Mouse (Mus musculus) gastrocnemius, postnatal 4 days (tissue): Measurements from ENCODE around the gene Il11. TPM values are rescaled to one million over a fixed set of nuclear protein-coding genes. Genes with fewer than 3 reads are reported as not detected.
"Not testable (repeated sequence)": the region's sequence is repeated elsewhere in the genome, so short reads cannot be mapped to it uniquely, and the experiment has no call there.

ENCODE experiments used
- DNase-seq, 2 experiments: peaks; one replicate each; pipeline ENCODE4 v3.0.0; 2021 to 2022; ENCODE audit warnings: low spot score in 2 of 2, mixed read lengths in 2 of 2
- long read RNA-seq, 2 experiments: library from polyadenylated mRNA; stranded (forward); transcript quantifications; one replicate each; pipeline ENCODE4 v2.0.0; 2021
- total RNA-seq, 2 experiments: library from RNA; stranded (reverse); gene quantifications; 2 replicates each; pipeline ENCODE4 v1.2.3; 2021

The Il11 gene
- under 1 TPM; 0.18 to 0.29 TPM for total RNA-seq
- long read RNA-seq, experiment 1: 0 reads
- long read RNA-seq, experiment 2: 0 reads

DNA sequence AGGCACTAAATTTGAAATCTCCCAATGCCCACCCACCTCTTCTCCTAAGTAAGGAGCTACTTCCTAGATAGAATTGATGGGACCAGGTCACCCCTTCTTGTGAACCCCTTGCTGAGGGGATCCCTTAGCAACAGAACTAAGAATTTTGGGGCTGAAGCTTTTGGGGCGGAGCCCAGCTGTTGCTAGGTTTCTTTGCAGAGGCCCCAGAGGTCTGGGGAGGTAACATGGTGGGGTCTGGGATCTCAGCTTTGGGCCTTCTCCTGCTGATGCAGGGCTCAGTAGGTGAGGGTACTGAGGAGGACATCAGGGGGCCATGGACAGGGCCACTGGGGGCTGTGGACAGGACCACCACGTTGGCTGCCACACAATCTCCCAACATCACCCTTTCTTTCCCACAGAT lies at the start of gene Il11, which contains the start of gene Tmem190:
TSS of gene Il11 (minus strand) at position 101 of the 400 bp plus-strand sequence.
TSS of gene Tmem190 (plus strand) at position 179 of the 400 bp plus-strand sequence.
- DNase-seq: no peak

DNA sequence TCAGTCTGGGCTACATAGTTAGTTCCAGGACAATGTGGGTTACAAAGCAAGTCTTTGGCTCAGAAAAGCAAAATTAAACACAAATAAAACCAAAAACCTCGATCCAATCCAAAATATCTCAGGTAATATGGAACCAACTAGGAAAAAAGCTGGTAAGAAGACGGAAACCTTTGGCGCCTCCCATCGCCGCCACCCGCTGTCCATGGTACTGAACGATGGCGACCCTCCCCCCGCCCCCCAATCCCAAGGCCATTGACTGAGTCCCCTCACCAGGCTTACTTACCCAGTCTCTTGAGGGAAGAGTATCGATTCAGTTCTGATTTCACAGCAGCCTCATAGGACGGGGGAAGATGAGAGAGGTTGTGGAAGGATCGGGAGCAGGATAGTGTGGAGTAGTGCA lies 47.8 kb upstream of the Il11 start:
- no peak for DNase-seq

DNA sequence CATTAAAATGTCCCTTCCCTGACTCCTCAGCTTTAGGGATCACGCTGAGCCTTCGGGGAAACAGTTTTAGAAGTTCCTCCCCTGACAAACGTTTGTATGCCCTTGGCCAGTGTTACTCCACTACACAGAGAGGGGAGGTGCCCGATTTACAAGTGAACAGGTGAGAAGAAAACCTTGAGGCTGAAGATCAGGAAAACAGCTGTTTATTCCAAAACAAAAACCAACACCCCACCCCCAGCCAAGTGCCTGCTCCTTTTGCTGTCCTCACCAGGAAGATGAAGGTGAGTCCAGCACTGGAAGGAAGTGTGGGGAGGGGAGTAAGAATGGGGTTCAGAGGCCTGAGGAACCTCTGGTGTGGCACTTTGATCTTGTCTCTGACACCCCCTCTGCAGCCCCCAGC lies 42.7 kb upstream of the Il11 start:
- DNase-seq: no peak

DNA sequence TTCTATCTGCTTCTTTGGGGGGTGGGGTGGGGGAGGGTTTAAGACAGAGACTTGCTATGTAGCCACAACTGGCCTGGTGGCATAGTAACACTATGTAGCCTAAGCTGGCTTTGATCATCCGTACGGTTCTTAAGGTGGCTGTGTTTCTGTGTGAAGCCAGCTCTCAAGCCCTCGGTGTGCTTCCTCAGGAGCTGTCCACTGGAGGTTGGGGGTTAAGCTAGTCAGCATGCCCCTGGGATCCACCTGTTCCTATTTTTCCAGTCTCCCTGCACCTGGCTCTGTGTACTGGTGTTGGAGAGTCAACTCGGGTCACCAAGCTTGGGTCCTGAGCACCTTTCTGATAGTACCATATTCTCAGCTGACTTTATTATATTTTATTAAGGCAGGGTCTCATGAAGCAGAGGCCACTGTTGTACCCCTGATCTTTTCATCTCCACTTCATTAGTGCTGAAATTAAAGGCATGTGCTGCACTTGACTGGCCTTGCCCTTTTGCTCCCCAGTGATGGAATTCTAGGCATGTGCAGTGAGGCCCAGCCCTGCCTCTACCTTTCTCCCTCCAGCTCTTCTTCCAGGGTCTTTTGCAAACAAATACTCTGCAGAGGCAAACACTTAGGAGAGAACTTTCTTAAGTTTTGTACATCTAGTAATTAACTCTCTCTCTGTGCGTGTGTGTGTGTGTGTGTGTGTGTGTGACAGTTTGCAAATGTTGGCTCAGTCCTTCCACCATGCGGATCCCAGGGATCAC lies 39.7 kb upstream of the Il11 start:
- DNase-seq: no peak

DNA sequence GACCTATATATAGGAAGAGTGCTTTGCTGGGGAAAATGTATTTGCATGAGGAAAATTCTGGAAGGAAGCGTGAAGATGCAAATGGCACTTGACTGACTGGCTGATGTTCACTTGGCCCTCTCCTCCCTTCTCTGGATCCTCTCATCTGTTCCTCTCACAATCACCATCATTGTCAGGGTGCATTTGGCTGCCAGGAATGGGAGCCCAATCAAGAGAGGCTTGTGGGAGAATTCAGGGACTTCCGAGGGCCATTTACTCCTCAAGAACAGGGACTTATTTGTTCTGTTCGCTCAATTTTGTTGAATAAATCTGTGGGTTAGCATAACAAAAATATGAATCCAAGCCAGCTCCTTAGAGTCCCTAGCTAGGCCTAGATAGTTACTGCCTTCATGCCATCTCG lies 39.0 kb upstream of the Il11 start:
- DNase-seq: no peak

DNA sequence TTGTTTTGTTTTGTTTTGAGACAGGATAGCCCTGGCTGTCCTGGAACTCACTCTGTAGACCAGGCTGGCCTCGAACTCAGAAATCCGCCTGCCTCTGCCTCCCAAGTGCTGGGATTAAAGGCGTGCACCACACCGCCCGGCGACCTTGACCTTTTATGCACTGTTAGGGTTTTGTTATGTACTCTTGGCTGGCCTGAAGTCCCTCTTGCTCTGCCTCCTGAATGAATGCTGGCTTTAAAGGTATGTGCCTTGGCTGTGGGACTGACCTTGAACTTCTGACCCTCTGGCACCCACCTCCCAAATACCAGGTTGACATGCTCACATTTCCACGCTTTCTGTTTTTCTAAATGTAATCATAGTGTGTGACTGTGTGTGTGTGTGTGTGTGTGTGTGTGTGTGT lies 38.3 kb upstream of the Il11 start:
- DNase-seq: not testable (repeated sequence)

DNA sequence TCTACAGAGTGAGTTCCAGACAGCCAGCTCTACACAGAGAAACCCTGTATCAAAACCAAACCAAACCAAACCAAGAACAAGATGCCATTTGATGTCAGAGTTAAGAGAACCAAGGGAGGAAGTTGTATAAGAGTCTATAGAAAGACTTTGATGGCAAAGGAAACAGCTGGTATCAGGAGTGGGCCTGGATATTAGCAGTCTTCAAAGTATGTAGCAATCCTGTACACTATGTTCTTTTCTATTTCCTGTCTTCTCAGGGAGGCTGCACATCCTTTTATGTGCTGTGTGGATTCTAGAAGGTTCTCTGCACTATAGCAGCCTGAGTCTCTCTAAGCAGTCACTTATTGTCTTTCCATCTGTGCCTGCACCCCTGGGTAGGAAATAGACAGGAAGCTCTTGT lies 33.9 kb upstream of the Il11 start:
- DNase-seq: no peak

DNA sequence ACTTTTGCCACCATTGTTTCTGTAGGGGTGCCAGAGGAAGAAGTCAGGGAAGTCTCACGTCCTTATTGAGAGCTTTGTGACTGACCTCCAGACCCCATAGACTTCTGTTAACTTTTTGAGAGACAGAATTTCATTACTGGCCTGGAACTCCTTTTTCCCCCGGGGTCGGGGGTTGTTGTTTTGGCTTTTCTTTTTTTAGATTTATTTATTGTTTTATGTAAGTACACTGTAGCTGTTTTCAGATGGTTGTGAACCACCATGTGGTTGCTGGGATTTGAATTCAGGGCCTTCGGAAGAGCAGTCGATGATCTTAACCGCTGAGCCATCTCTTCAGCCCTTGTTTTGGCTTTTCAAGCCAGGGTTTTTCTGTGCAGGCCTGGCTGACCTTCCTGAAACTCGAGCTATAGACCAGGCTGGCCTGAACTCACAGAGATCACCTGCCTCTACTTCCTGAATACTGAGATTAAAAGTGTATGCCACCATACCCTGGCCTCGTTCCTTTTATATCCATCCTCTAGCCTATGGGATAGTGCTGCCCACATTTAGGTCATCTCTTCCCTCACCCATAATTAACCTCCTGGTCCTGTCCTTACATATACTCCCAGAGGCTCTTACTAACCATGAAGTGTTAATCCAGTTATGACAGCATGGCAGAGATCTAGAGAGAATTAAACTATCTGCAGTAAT lies 30.6 kb upstream of the Il11 start:
- no peak for DNase-seq

DNA sequence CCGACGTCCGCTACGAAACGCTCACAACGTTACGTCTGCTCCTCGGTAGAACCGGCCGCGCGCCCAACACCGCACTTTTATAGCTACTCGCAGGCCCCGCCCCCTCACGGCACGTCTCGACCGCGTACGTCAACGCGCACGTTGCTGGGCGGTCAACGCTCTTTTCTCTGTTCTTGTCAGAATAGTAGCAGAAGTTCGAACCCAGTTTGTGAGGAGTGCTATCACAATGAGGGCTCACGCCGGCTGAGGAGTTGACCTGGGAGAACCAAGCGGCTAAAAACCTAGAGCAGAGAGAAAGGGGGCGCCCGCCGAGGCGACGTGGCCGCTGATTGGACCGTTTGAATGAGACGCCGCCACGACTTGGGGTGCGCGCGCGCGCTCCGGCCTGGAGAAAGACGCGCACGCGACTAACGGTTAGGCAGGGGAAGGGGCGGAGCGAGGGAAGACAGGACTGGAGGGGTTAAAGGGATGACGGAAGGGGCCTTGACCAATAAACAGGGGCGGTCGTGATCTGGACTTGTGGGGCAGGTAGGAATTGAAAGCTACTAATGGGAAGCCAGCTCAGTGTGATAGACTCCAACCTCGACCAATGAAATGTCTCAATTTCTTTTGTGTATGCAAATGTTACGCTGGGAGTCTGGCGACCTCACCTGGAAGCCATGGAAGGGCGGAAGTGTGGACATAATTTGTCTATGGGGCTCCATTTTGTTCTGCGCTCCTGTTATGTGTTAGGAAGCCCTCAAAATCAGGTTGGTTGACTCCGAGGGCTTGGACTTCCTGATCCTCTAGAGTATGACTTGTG lies 29.8 kb upstream of the Il11 start, which contains the start of gene Ube2s:
TSS of gene Ube2s (minus strand) at position 288 of the 802 bp plus-strand sequence.
- DNase-seq: peak; percentile 97 to 98

DNA sequence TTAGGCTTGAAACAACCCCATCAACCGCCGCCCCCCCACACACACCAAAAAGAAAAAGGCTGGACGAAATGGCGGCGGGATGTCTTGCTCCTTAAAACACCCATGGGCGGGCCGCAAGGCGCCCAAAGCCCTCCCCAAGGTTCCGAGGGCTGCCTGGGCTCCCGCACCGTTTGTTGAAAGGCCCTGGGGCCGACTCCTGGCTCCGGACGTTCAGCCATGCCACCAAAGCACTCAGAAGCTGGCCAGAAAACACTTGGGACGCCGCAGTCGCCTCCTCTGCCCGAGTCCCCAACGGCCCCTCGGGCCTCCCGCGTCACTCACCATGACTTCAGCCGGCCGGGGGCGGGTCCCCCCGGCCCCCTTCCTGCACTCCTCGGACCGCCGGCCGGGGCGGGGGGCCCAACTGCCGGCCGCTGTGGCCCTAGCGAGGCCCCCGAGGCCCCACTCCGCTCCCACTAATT lies 29.2 kb upstream of the Il11 start:
- peak in 1 of 2 experiments; percentile 58 for DNase-seq

DNA sequence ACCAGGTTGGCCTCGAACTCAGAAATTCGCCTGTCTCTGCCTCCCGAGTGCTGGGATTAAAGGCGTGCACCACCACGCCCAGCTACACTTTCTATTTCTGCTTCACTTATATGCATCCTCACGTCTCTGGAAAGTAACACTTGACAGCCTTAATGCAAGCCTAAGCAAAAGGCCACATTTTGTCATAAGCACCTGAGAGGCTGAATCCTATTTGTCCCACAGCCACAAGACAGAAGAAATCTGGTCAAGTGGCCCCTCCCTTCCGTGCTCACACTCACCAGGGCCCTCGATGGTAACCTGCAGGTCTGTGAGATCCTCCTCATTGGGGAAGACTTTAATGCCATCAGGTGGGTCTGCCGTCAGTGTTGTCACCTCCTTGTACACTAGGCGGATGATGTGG lies 28.5 kb upstream of the Il11 start:
- DNase-seq: not testable (repeated sequence)

DNA sequence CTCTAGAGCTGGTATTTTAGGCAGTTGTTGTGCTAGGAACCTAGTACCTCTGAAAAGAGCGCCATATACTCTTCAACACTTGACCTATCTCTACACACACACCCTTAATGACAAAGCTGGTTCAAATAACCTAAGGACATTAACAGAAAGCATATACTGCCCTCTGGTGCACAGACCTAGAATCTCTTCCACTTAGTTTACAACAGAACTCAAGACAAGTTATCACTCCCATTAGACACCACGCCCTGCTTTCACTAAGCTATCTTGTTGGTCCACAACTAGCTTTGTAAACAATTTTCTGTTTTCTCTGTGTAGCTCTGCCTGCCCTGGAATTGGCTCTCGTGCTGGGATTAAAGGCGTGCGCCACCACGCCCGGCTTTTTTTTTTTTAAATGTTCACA lies 24.1 kb upstream of the Il11 start:
- no peak for DNase-seq

DNA sequence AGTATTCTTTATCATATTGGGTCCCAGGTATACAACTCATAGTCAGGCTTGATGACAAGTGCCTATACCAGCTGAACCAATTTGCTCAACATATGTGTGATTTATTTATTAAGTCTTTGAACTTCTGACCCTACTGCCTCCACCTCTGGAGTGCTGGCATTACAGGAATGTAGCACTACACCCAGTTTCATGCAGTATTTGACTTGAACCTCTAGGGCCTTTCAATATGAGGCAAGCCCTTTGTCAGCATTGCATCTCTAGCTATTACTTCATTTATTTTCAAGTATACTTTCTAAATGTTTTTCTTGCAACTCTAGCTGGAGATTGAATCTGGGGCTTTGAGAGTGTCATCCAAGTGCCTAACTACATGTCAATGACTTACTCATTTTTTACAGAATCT lies 19.6 kb upstream of the Il11 start:
- DNase-seq: no peak

DNA sequence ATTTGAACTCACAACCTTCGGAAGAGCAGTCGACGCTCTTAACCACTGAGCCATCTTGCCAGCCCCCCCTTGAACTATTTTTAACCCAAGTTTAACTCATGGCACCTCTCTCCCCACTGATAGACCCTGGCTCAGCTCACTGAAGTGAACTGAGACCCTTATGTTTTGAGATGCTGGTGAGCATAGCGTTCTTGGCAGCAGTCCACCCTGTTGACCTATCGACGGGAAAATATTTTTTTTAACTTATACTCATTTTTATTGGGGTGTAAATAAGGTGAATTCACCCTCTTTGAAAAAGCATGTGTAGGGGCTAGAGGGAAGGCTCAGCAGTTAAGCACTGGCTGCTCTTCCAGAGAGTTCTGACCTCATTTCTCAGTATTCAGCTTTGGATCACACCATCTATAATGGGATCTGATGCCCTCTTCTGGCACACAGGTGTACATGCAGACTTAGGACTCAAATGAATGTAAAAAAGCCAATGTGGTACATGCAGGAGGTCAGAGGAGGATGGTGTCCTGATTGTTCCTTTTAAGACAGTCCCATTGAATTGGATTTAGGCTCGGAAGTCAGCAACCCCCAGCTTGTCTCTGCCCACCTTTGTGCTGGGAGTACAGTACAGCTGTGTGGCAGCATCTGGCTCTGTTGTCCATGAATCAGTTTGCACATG lies 13.2 kb upstream of the Il11 start:
- DNase-seq: no peak

DNA sequence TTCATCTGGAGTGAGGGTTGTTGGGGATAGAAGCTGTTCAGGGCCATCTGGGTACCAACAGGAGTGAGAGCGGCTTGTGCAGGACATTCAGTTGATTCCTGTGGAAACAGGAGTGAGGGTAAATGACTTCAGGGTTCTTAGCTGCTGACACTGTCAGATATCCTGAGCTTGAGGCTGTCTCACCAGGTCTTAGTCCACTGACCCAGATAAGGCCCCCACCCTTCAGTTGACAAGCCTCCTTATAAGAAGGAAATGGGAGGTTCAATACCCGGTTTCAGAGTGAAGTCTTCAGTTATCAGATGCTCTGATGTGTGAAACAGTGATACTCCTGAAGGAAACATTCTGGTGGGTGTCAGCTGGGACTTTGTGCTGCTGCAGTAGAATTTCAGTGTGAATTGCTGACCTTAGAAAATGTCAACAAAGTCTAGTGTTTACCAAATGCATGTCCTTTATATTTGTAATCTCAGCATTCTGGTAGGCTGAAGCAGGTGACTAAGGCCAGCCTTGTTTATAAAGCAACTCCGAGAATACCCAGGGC lies 12.0 kb upstream of the Il11 start:
- no peak for DNase-seq

DNA sequence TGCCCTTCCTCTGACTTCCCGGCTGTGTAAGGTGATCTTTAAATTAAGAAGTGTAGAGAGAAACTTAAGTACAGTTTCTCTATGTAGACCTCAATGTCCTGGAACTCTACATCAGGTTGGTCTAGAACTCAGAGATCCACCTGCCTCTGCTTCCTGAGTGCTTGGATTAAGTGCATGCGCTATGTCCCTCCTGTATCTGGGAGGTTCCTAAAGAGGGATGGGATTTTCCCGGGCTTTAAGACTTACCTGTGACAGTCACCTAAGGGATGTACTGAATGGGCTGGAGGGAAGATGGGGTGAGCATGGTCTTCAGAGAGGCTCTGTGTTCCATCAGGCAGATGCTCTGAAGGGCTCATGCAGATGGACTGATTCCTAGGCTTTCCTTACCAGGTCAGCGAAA lies 11.0 kb upstream of the Il11 start:
- no peak for DNase-seq

DNA sequence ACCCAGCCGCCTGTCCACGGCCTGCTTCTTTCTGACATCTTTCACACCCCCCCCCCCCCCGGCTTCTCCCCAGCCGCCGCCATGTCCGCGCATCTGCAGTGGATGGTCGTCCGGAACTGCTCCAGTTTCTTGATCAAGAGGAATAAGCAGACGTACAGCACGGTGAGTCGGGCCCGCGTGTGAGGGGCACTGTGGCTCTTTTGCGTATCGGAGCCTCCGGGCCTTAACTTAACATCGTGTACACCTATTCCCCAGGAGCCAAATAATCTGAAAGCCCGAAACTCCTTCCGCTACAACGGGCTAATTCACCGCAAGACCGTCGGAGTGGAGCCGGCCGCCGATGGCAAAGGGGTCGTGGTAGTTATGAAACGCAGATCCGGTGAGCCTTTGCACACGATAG lies 10.6 kb upstream of the Il11 start:
- not testable (repeated sequence) for DNase-seq

DNA sequence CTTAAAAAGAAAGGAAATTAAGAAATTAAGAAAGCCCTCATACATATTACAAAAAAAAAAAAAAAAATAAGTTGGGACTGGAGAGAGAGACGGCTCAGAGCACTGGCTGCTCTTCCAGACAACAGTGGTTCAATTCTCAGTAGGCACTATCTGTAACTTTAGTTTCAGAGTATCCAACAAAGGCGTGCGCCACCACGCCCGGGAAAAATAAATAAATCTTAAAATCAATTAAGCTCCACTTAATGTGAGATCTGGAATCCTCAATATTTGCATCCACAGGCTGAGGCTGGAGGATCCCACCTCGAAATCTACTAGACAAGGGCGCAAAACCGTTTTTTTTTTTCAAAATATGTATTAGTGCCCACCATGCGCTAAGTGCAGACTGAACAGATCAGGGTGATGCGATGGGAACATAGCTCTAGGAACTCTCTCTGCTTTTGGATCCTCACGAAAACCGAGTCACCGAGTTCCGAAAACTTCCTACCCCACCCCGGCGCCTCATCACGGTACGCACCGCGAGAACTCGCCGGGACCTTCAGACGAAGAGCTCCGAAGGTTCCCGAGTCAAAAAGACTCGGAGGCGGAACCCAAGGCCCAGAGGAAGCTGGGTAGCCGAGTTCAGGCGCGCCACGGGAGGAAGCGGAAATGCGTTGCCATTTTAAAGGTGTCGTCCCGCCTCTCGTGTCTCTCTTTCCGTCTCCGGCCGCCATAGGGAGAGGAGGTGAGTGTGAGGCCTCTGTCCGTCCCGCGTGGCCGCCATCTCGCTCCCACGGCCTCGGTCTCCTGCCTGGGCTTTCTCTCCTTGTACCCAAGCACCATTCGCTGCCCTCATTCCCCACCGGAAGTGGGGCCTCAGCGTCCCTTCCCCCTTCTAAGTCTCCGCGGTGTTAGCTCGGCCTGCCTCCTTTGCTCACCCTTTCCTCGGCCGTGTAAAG lies 9.9 kb upstream of the Il11 start, which contains the start of gene Rpl28:
TSS of gene Rpl28 (plus strand) at position 597 of the 935 bp plus-strand sequence.
- DNase-seq: peak; percentile 88 to 94

DNA sequence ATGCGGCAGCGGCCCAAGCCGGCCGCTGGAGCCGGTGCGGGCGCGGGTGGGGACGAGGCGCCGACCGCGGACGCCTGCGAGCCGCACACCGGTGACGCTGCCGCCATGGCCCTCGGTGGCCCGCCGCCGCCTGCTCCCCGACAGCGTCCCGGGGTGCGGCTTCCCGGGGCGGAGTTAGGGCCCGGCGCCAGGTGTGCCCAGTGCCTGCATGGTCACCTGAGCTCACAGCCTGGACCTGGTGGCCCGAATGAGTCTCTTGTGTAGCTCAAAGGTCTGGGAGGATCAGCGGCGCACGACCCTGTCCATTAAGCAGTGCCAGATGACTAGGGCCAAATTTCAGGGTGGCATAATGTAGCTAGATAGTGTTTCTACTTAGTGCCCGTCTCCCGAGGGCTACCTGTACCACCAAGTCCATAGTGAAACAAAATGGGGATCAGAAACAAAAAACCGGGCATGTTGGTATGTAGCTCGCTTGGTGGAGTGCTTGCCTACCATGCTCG lies 6.8 kb upstream of the Il11 start, which contains the start of gene Tmem238:
TSS of gene Tmem238 (minus strand) at position 221 of the 500 bp plus-strand sequence.
- DNase-seq: peak in 1 of 2 experiments; percentile 41
